In genomic region chr7:96209783-96210524, GRCm38 (mm10) we compare ENCODE assay signal across 8 mouse cellular contexts. TPM values are rescaled to one million over a fixed set of nuclear protein-coding genes. Genes with fewer than 3 reads are reported as not detected.
A peak's percentile ranks its signal among the peaks of the same experiment; 100 is the strongest.
DNase-seq lines count a peak whose midpoint lies in the region; ATAC-seq and TF ChIP-seq lines count a peak whose summit lies in the region.

No protein-coding gene starts in this region.

- H3K27me3 ChIP-seq in E14TG2a.4 (ENCODE audit: insufficient read depth, low read length): peaks cover 29% of the 10 kb centered on the region
- H3K27me3 ChIP-seq in embryonic facial prominence, embryonic 12.5 days: no peaks in the 10 kb centered on the region
- H3K27me3 ChIP-seq in lung, postnatal 0 days (replicated peaks; ENCODE audit: insufficient read depth, low read length): peaks cover 18% of the 10 kb centered on the region; the same call in 1 of the 2 replicates

- peak overlapping the region; percentile 91 for H3K4me3 ChIP-seq in E14TG2a.4 (replicated peaks; ENCODE audit: low read length)
- H3K4me3 ChIP-seq in embryonic facial prominence, embryonic 12.5 days: peak overlapping the region; percentile 76
- peak overlapping the region; percentile 51 for H3K4me3 ChIP-seq in lung, postnatal 0 days (ENCODE audit: low read depth, low read length)

- TF ChIP-seq CTCF in E14TG2a.4 (conservative IDR thresholded peaks at IDR 0.05; ENCODE audit: low read length): no peak
- 0 out of 2 replicates have a peak, but pooled peaks have one; percentile 10 for TF ChIP-seq CTCF in lung, postnatal 0 days (IDR thresholded peaks at IDR 0.05)

- no peak for TF ChIP-seq EP300 in lung, postnatal 0 days (IDR thresholded peaks at IDR 0.05)

- peak; percentile 73 for DNase-seq in ZHBTc4 (ENCODE audit: low read depth, low spot score)
- peak; percentile 43 for DNase-seq in heart, postnatal 4 days
- DNase-seq in layer of hippocampus, adult 9-11 months: peak; percentile 54
- peak; percentile 36 for DNase-seq in lung, postnatal 0 days (ENCODE audit: low spot score)
- peak; percentile 76 for DNase-seq in right cerebral cortex, postnatal 25 days
- DNase-seq in c-Kit-positive CD71-positive TER-119-positive erythroid progenitor cells, embryonic 14.5 days (ENCODE audit: low spot score): no peak

- WGBS in embryonic facial prominence, embryonic 12.5 days: under 1% methylated on average over 70 of the region's 75 CpGs
- WGBS in lung, postnatal 0 days: under 1% methylated on average over 42 of the region's 75 CpGs

- peaks cover 3% of the 10 kb centered on the region for H3K9me3 ChIP-seq in E14TG2a.4 (ENCODE audit: low read length)
- H3K9me3 ChIP-seq in embryonic facial prominence, embryonic 12.5 days: no peaks in the 10 kb centered on the region
- no peaks in the 10 kb centered on the region for H3K9me3 ChIP-seq in lung, postnatal 0 days (ENCODE audit: low read length)

- peak overlapping the region; percentile 92 for H3K27ac ChIP-seq in embryonic facial prominence, embryonic 12.5 days
- H3K27ac ChIP-seq in lung, postnatal 0 days (ENCODE audit: low read length): no peak overlapping the region

- peaks cover 64% of the 10 kb centered on the region for H3K4me1 ChIP-seq in E14TG2a.4 (replicated peaks; ENCODE audit: low read depth, low read length)
- peaks cover 13% of the 10 kb centered on the region for H3K4me1 ChIP-seq in embryonic facial prominence, embryonic 12.5 days
- peaks cover 11% of the 10 kb centered on the region for H3K4me1 ChIP-seq in lung, postnatal 0 days (ENCODE audit: insufficient read depth, low read depth, low read length)

- peak overlapping the region; percentile 90 for H3K9ac ChIP-seq in embryonic facial prominence, embryonic 12.5 days
- H3K9ac ChIP-seq in lung, postnatal 0 days (replicated peaks; ENCODE audit: low read depth): peak overlapping the region; percentile 27

- ATAC-seq in embryonic facial prominence, embryonic 12.5 days (ENCODE audit: insufficient number of reproducible peaks, insufficient read depth, low FRiP score, low TSS enrichment): peak; percentile 36
- peak; percentile 52 for ATAC-seq in lung, postnatal 0 days

- peak overlapping the region; percentile 91 for H3K4me2 ChIP-seq in embryonic facial prominence, embryonic 12.5 days (replicated peaks)
- peak overlapping the region; percentile 94 for H3K4me2 ChIP-seq in lung, postnatal 0 days (replicated peaks; ENCODE audit: low read depth, low read length)

- no peaks in the 10 kb centered on the region for H3K36me3 ChIP-seq in E14TG2a.4 (ENCODE audit: insufficient read depth, low read length)
- H3K36me3 ChIP-seq in embryonic facial prominence, embryonic 12.5 days: no peaks in the 10 kb centered on the region
- no peaks in the 10 kb centered on the region for H3K36me3 ChIP-seq in lung, postnatal 0 days (ENCODE audit: insufficient read depth, low read length)

RNA-seq across cellular contexts. Expression of gene Tenm4, which starts 38.9 kb away (rescaled TPM):
- polyA plus RNA-seq in embryonic facial prominence, embryonic 12.5 days (2016; fragmentation: Nextera tagmentation; extraction: Ambion mirVana): 62.8 and 69.3 TPM in 2 replicates
- 1 to 10 TPM; 8.3 to 8.7 TPM for total RNA-seq in heart, postnatal 4 days (2021)
- polyA plus RNA-seq in lung, postnatal 0 days (2015; fragmentation: Nextera tagmentation; extraction: Ambion mirVana): 5.0 and 8.4 TPM in 2 replicates
